Mouse (Mus musculus): ENCODE measurements around the gene Cwc25. TPM values are rescaled to one million over a fixed set of nuclear protein-coding genes. Genes with fewer than 3 reads are reported as not detected.

Gene Cwc25
- 15.4 and 18.3 TPM in 2 replicates for polyA plus RNA-seq (2014; fragmentation: Nextera tagmentation; extraction: Ambion mirVana)

DNA sequence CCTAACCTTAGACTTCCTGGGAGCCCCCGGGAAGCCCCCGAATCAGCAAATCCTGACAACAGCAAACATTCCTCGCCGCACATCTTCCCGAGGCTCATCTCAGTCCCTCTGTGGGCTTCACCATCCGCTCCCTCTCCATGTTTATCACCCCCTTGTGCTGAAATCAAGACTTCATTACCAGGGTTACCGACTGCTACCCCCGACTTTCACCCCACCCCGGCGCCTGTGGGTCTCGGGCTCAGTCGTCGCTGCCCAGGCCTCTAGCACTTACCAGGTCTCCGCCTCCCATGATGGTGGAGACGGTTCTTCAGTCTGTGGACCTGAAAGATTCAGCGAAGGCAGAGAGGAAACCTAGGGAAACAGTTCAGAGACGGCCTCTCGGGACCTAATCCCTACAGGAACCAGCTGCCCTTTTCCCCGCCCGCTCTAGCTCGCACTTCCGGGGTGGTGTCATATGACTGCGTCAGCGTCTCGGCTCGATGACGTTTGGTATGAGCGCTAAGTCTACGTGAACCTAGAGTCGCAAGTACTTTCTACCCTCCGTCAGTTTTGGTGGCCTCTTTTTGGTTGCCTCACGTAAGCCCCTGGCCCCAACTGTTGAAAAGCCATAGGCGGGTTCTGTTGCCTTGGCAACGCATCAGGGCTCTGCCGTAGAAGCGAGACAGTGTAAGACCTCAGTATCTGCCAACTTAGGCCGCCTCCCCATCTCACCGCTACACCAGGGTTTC is at the start of gene Cwc25:
TSS of gene Cwc25 (minus strand) at position 403 of the 728 bp plus-strand sequence.
- 1% methylated on average over 38 of the region's 38 CpGs for WGBS
- peak; percentile 86 for ATAC-seq (ENCODE audit: insufficient number of reproducible peaks, low FRiP score, low TSS enrichment, low read depth)

DNA sequence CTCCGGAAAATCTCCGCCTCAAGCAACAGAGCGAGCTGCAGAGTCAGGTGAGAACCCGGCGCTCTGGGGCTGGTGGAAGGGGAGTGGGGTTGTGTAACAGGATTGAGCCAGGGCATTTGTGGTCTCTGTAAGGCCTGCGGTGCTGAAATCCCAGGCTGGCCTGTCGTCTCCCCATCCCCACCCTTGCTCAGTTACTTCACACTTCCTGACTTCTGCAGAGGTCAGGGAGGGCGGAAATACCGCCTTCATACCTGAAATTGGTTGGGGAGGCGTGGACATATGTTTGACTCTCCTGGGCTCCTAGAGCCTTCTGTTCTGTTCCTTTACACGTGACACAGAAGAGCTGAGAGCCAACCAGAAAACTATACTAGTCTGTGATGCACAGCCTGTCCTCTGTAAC is 49.4 kb upstream of the Cwc25 start:
- DNase-seq (ENCODE audit: low spot score) = no peak
- WGBS = 72% methylated on average over 11 of the region's 11 CpGs
- no peak overlapping the region; the same call in 1 of the 2 replicates for H3K27ac ChIP-seq (replicated peaks; ENCODE audit: low read depth, low read length)
- no peak for ATAC-seq (ENCODE audit: insufficient number of reproducible peaks, low FRiP score, low TSS enrichment, low read depth)
- H3K9me3 ChIP-seq (ENCODE audit: control insufficient read depth, low read length) = no peaks in the 10 kb centered on the region
- no peak overlapping the region for H3K4me3 ChIP-seq (ENCODE audit: low read depth, low read length)
- H3K27me3 ChIP-seq (ENCODE audit: control insufficient read depth, insufficient read depth, low read length) = no peaks in the 10 kb centered on the region
- peaks cover 51% of the 10 kb centered on the region for H3K4me1 ChIP-seq (ENCODE audit: control insufficient read depth, insufficient read depth, low read length)
- no peak overlapping the region for H3K4me2 ChIP-seq (ENCODE audit: low read depth, severe bottlenecking)
- H3K9ac ChIP-seq (ENCODE audit: low read length) = no peak overlapping the region
- no peaks in the 10 kb centered on the region for H3K36me3 ChIP-seq (ENCODE audit: control insufficient read depth, insufficient read depth, low read length)

More for the DNA sequence above, at the start of gene Cwc25:
- Histone ChIP-seq H3K36me3 (ENCODE audit: control insufficient read depth, insufficient read depth, low read length) (peaks cover 11% of the 10 kb centered on the region), H3K9ac (ENCODE audit: low read length) (peak within 1 kb of the TSS; percentile 88), H3K27me3 (ENCODE audit: control insufficient read depth, insufficient read depth, low read length) (no peaks in the 10 kb centered on the region), H3K4me3 (ENCODE audit: low read depth, low read length) (peak within 1 kb of the TSS; percentile 92), H3K4me1 (ENCODE audit: control insufficient read depth, insufficient read depth, low read length) (0 out of 2 replicates have a peak, but pooled peaks cover 8% of the 10 kb centered on the region), H3K9me3 (ENCODE audit: control insufficient read depth, low read length) (no peaks in the 10 kb centered on the region), H3K4me2 (ENCODE audit: low read depth, severe bottlenecking) (peak within 1 kb of the TSS; percentile 89), H3K27ac (replicated peaks; ENCODE audit: low read depth, low read length) (peak within 1 kb of the TSS; percentile 15)
- peak; percentile 97 for DNase-seq (ENCODE audit: low spot score)

DNA sequence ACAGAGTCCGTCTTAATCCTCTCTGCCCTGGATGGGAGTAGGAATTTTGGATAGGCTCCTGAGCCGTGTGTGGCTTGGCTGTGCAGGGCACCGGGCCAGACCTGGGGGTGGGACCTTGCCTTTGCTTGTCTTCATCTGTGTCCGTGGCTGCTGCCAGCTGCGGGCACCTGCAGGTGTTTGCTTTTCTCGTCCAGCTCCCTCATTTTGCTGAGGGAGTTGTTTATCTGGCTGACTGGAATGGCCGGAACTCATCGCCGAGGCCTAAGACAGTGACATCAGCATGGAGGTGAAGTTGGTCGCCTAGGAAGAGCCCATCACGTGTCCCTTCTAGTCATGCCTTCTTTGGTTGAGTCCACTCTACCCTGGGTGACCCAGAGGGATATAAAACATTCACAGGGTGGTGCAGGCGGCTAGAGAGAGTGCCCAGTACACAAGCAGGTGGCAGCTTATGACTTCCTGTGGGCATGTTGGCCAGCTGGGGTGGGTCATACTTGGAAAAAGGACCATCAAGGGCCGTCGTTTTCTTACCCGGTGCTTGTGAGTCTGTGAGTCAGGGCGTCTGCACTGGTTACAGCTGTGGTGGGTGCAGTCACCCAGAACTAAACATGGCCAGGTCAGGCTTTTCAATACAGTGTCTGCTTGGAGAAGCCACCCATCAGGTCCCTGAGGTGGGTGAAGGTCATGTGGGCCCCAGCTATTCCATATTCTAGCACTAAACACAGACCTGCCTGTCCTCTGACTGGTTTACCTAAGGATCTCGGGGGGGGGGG is 47.6 kb upstream of the Cwc25 start:
- Histone ChIP-seq H3K4me3 (ENCODE audit: low read depth, low read length) (no peak overlapping the region), H3K4me1 (ENCODE audit: control insufficient read depth, insufficient read depth, low read length) (peaks cover 57% of the 10 kb centered on the region), H3K36me3 (ENCODE audit: control insufficient read depth, insufficient read depth, low read length) (no peaks in the 10 kb centered on the region), H3K4me2 (ENCODE audit: low read depth, severe bottlenecking) (no peak overlapping the region), H3K9me3 (ENCODE audit: control insufficient read depth, low read length) (no peaks in the 10 kb centered on the region), H3K27ac (replicated peaks; ENCODE audit: low read depth, low read length) (no peak overlapping the region), H3K27me3 (ENCODE audit: control insufficient read depth, insufficient read depth, low read length) (no peaks in the 10 kb centered on the region), H3K9ac (ENCODE audit: low read length) (no peak overlapping the region)
- 90% methylated on average over 17 of the region's 17 CpGs for WGBS
- DNase-seq (ENCODE audit: low spot score) (no peak), ATAC-seq (ENCODE audit: insufficient number of reproducible peaks, low FRiP score, low TSS enrichment, low read depth) (no peak)

DNA sequence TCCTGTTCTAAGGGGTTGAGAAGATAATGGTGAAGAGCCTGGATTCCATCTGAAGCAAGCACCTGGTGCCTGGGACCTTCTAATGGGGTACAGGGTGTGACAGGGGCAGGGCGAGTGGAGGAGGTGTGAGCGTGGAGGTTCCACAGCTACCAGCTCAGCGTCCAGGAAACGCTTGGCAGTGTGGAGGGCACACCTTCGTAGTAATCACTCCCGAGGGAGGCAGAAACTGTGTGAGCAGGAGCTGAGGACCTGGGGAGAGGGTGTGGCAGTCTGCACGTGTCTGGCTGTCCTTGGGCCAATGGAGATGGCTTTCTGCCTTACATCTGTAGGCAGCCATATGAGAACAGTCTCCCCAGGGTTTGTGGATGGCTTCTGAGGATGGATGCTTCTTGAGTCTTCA is 46.7 kb upstream of the Cwc25 start:
- no peak for ATAC-seq (ENCODE audit: insufficient number of reproducible peaks, low FRiP score, low TSS enrichment, low read depth)
- WGBS = 67% methylated on average over 7 of the region's 7 CpGs
- H3K27me3 ChIP-seq (ENCODE audit: control insufficient read depth, insufficient read depth, low read length) = no peaks in the 10 kb centered on the region

DNA sequence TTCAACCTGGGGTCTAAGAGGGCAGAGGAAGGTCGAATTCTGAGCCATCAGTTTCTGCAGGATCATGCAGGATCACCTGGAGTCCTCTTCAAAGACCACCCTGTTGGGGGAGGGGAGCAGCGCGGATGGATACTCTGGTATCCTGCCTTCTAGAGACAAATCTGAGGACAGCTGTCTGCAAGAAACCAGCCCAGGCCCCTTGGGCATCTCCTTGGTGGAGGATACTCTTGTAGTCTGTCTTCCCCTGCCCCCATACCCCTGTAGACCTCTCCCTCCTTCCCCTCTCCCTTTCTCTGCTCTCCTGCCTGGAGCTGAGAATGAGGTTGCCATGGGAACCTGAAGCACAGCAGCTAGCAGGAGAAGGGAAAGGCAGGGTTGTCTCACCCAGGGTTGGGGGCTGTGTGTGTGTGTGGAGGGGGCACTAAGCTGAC is 46.1 kb upstream of the Cwc25 start:
- Histone ChIP-seq H3K4me3 (ENCODE audit: low read depth, low read length) (no peak overlapping the region), H3K27ac (replicated peaks; ENCODE audit: low read depth, low read length) (no peak overlapping the region), H3K27me3 (ENCODE audit: control insufficient read depth, insufficient read depth, low read length) (no peaks in the 10 kb centered on the region), H3K4me2 (ENCODE audit: low read depth, severe bottlenecking) (peak overlapping the region; percentile 12; the same call in 1 of the 2 replicates), H3K9ac (ENCODE audit: low read length) (no peak overlapping the region), H3K4me1 (ENCODE audit: control insufficient read depth, insufficient read depth, low read length) (peaks cover 54% of the 10 kb centered on the region), H3K9me3 (ENCODE audit: control insufficient read depth, low read length) (no peaks in the 10 kb centered on the region), H3K36me3 (ENCODE audit: control insufficient read depth, insufficient read depth, low read length) (no peaks in the 10 kb centered on the region; the same call in 1 of the 2 replicates)
- WGBS = 42% methylated on average over 3 of the region's 3 CpGs
- DNase-seq (ENCODE audit: low spot score) = no peak
- ATAC-seq (ENCODE audit: insufficient number of reproducible peaks, low FRiP score, low TSS enrichment, low read depth) = peak; percentile 24; the same call in 1 of the 2 replicates

More for the DNA sequence above, 46.7 kb upstream of the Cwc25 start:
- no peaks in the 10 kb centered on the region; the same call in 1 of the 2 replicates for H3K36me3 ChIP-seq (ENCODE audit: control insufficient read depth, insufficient read depth, low read length)
- H3K9ac ChIP-seq (ENCODE audit: low read length) = peak overlapping the region; percentile 23; the same call in 1 of the 2 replicates
- no peak overlapping the region for H3K27ac ChIP-seq (replicated peaks; ENCODE audit: low read depth, low read length)
- peaks cover 57% of the 10 kb centered on the region for H3K4me1 ChIP-seq (ENCODE audit: control insufficient read depth, insufficient read depth, low read length)
- H3K4me2 ChIP-seq (ENCODE audit: low read depth, severe bottlenecking) = 0 out of 2 replicates have a peak overlapping the region, but pooled peaks have one; percentile 12
- H3K9me3 ChIP-seq (ENCODE audit: control insufficient read depth, low read length) = no peaks in the 10 kb centered on the region
- no peak for DNase-seq (ENCODE audit: low spot score)
- no peak overlapping the region for H3K4me3 ChIP-seq (ENCODE audit: low read depth, low read length)

DNA sequence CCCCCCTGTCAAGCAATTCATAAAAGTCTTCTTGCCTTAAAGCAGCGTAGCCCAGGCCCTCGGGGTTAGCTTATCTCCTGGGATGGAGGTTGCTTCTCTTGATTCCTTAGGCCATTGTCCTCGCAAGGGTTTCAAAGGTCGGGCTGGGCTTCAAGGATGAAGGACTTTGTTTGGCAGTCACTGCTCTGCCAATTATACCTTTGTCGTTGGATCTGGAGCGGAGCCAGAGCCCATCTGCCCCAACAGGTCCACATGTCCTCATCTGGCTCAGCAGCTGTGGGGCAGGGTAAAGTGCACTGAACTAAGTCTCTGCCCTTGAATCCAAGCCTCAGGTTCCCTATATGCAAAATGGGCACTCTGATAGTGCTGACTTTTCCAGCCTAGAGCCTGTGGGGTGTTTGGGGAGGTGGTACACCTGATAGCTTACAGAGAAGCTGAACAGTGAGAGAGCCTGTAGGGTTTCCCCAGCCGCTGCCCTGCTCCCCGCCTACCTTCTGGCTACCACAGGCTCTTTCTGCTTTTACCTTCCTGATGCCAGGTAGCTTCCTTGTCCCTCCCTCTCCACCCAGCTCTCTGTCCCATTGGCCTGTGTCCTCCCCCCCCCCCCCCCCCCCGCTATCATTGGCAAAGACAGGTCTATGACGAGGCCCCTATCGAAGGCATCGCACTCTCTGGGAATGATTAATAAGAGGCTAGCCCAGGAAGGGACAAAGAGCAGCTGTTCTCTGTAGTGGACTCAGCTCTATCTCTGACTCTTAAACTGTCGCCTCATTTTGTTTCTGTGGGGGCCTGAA is 45.4 kb upstream of the Cwc25 start:
- H3K4me2 ChIP-seq (ENCODE audit: low read depth, severe bottlenecking) = peak overlapping the region; percentile 12; the same call in 1 of the 2 replicates
- no peak overlapping the region for H3K9ac ChIP-seq (ENCODE audit: low read length)
- DNase-seq (ENCODE audit: low spot score) (no peak), ATAC-seq (ENCODE audit: insufficient number of reproducible peaks, low FRiP score, low TSS enrichment, low read depth) (no peak)
- H3K4me1 ChIP-seq (ENCODE audit: control insufficient read depth, insufficient read depth, low read length) = peaks cover 48% of the 10 kb centered on the region
- H3K36me3 ChIP-seq (ENCODE audit: control insufficient read depth, insufficient read depth, low read length) = peaks cover 3% of the 10 kb centered on the region
- WGBS = 50% methylated on average over 12 of the region's 13 CpGs
- H3K27me3 ChIP-seq (ENCODE audit: control insufficient read depth, insufficient read depth, low read length) = no peaks in the 10 kb centered on the region
- H3K4me3 ChIP-seq (ENCODE audit: low read depth, low read length) = no peak overlapping the region
- H3K9me3 ChIP-seq (ENCODE audit: control insufficient read depth, low read length) = no peaks in the 10 kb centered on the region
- H3K27ac ChIP-seq (replicated peaks; ENCODE audit: low read depth, low read length) = no peak overlapping the region

DNA sequence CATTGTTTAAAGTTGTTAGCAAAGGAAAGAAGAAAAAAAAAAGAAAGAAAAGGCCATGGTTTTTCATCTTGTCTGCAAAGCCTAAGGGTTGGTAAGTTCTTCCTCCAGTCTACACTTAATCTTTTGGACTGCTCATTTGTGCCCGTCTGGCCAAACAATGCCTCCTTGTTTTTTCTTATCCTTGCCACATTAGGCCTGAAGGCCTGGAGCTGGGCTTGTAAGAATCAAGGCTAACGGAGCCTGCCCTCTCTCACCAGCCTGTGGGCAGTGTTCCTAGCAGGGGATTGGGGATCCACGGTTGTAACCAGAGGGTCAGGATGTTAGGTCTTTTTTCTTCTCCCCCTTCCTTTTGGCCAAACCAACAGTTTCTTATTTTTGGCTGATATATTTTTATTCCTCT is 44.6 kb upstream of the Cwc25 start:
- H3K9me3 ChIP-seq (ENCODE audit: control insufficient read depth, low read length) = no peaks in the 10 kb centered on the region
- peaks cover 50% of the 10 kb centered on the region for H3K4me1 ChIP-seq (ENCODE audit: control insufficient read depth, insufficient read depth, low read length)
- no peaks in the 10 kb centered on the region for H3K27me3 ChIP-seq (ENCODE audit: control insufficient read depth, insufficient read depth, low read length)
- no peak overlapping the region for H3K4me2 ChIP-seq (ENCODE audit: low read depth, severe bottlenecking)
- no peak overlapping the region for H3K27ac ChIP-seq (replicated peaks; ENCODE audit: low read depth, low read length)
- no peak overlapping the region for H3K9ac ChIP-seq (ENCODE audit: low read length)
- ATAC-seq (ENCODE audit: insufficient number of reproducible peaks, low FRiP score, low TSS enrichment, low read depth) = no peak
- peaks cover 3% of the 10 kb centered on the region for H3K36me3 ChIP-seq (ENCODE audit: control insufficient read depth, insufficient read depth, low read length)
- no peak overlapping the region for H3K4me3 ChIP-seq (ENCODE audit: low read depth, low read length)
- DNase-seq (ENCODE audit: low spot score) = no peak
- WGBS = 54% methylated on average over 3 of the region's 3 CpGs

DNA sequence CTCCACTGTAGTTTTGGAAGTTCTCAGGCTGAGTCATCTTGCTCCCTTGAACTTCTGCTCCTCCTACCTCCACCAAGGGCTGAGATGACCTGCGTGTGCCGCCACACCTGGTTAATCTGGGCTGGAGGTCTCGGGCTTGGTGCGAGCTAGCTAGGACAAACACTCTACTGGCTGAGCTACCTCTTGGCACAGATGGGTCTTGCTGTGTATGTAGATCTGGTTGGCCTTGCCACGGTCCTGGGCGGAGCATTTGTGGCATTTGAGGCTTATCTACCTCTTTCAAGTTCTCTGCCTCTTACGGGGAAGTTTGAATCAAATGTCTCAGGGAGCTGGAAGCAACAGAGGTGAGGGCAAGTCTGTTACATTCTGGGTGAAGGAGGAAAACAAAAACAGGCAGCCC is 44.0 kb upstream of the Cwc25 start:
- Histone ChIP-seq H3K27ac (replicated peaks; ENCODE audit: low read depth, low read length) (no peak overlapping the region), H3K27me3 (ENCODE audit: control insufficient read depth, insufficient read depth, low read length) (no peaks in the 10 kb centered on the region), H3K4me1 (ENCODE audit: control insufficient read depth, insufficient read depth, low read length) (peaks cover 50% of the 10 kb centered on the region), H3K36me3 (ENCODE audit: control insufficient read depth, insufficient read depth, low read length) (peaks cover 3% of the 10 kb centered on the region), H3K9ac (ENCODE audit: low read length) (no peak overlapping the region), H3K4me2 (ENCODE audit: low read depth, severe bottlenecking) (no peak overlapping the region), H3K4me3 (ENCODE audit: low read depth, low read length) (no peak overlapping the region), H3K9me3 (ENCODE audit: control insufficient read depth, low read length) (no peaks in the 10 kb centered on the region)
- WGBS = 79% methylated on average over 7 of the region's 7 CpGs
- DNase-seq (ENCODE audit: low spot score) = no peak
- ATAC-seq (ENCODE audit: insufficient number of reproducible peaks, low FRiP score, low TSS enrichment, low read depth) = no peak
